Mouse (Mus musculus) megakaryocyte, embryonic 14.5 days (primary cell): ENCODE results near the gene Cd44.

Experiments
- FLI1 ChIP-seq: IDR thresholded peaks from 2 replicates; pipeline ENCODE4 v1.6.1; 2012; ENCODE audit warnings: low read length, inconsistent platforms, mixed read lengths
- GATA1 ChIP-seq: IDR thresholded peaks from 3 replicates; pipeline ENCODE4 v1.6.1; 2012; ENCODE audit warnings: mixed read lengths, low read length, inconsistent platforms, borderline replicate concordance

GRCm38 (mm10) chr2:102898585-102898984 lies 2.9 kb downstream of the Cd44 start:
- no peak for TF ChIP-seq GATA1
- TF ChIP-seq FLI1, result no peak
